Mouse (Mus musculus) heart, postnatal 0 days (tissue): Measurements from ENCODE around the gene Olfr888.

Source experiments
- CTCF ChIP-seq: IDR thresholded peaks from 2 replicates; pipeline ENCODE4 v1.5.1; 2016; ENCODE audit warnings: antibody characterized with exemption, control low read depth, low read depth
- EP300 ChIP-seq: IDR thresholded peaks from 2 replicates; pipeline ENCODE4 v1.6.1; 2016; ENCODE audit warnings: antibody characterized with exemption, low read depth

GRCm38 (mm10) chr9:38142217-38142616 is 34.3 kb downstream of the Olfr888 start, which contains the start of gene Olfr890:
- TF ChIP-seq CTCF (no peak), EP300 (no peak)
